Mouse (Mus musculus) brain, embryonic 14.5 days (tissue): Measurements from ENCODE around the gene Mroh8.

Experiments used
- CTCF ChIP-seq: fragments of 200-500 bp; IDR thresholded peaks from 2 replicates; pipeline ENCODE4 v1.5.1; 2012; ENCODE audit warnings: inconsistent platforms, mild to moderate bottlenecking, moderate library complexity, borderline replicate concordance; ENCODE audit not compliant: insufficient read depth, insufficient read length; ENCODE audit errors: extremely low read depth
- POLR2A ChIP-seq: fragments of 200-500 bp; IDR thresholded peaks from 2 replicates; pipeline ENCODE4 v1.6.1; 2012; ENCODE audit warnings: mild to moderate bottlenecking, inconsistent platforms, borderline replicate concordance; ENCODE audit not compliant: poor library complexity, insufficient read depth, insufficient read length, severe bottlenecking; ENCODE audit errors: extremely low read depth

- TF ChIP-seq CTCF = no peak
- TF ChIP-seq POLR2A = no peak
Measured at GRCm38 (mm10) chr2:157186504-157186903, 92.8 kb downstream of the Mroh8 start.
